Mouse (Mus musculus) liver, embryonic 16.5 days (tissue): ENCODE measurements around the gene Fastkd2. TPM values are rescaled to one million over a fixed set of nuclear protein-coding genes. Genes with fewer than 3 reads are reported as not detected.

Experiments used
- ATAC-seq: fragments of 200-750 bp; cut with Nextera tagmentation; 2 replicates; pipeline ENCODE4 v1.8.0; 2017; ENCODE audit warnings: low read depth, mild to moderate bottlenecking, moderate number of reproducible peaks, moderate library complexity
- H3K27ac ChIP-seq: fragments of 300-500 bp; sonication (generic); 2 replicates; pipeline ENCODE4 v1.5.1; 2014; ENCODE audit warnings: mild to moderate bottlenecking, low read length
- H3K27me3 ChIP-seq: fragments of 300-500 bp; sonication (generic); 2 replicates; pipeline ENCODE4 v1.6.1; 2014; ENCODE audit warnings: low read depth, low read length, mixed read lengths; ENCODE audit not compliant: control insufficient read depth, insufficient read depth
- H3K36me3 ChIP-seq: fragments of 300-500 bp; sonication (generic); 2 replicates; pipeline ENCODE4 v1.6.1; 2014; ENCODE audit warnings: mild to moderate bottlenecking; ENCODE audit not compliant: control insufficient read depth, insufficient read depth
- H3K4me1 ChIP-seq: fragments of 300-500 bp; sonication (generic); 2 replicates; pipeline ENCODE4 v1.6.1; 2014; ENCODE audit warnings: low read depth, low read length, mixed read lengths; ENCODE audit not compliant: control insufficient read depth
- H3K4me2 ChIP-seq: fragments of 300-500 bp; sonication (generic); 2 replicates; pipeline ENCODE4 v1.6.1; 2014; ENCODE audit warnings: low read depth, low read length, mixed read lengths
- H3K4me3 ChIP-seq: fragments of 300-500 bp; sonication (generic); 2 replicates; pipeline ENCODE4 v1.5.1; 2014; ENCODE audit warnings: low read depth, mild to moderate bottlenecking, low read length
- H3K9ac ChIP-seq: fragments of 300-500 bp; sonication (generic); 2 replicates; pipeline ENCODE4 v1.6.1; 2014; ENCODE audit warnings: low read depth, low read length
- H3K9me3 ChIP-seq: fragments of 300-500 bp; sonication (generic); replicated peaks from 2 replicates; pipeline ENCODE4 v1.6.1; 2016; ENCODE audit warnings: low read length; ENCODE audit not compliant: control insufficient read depth
- WGBS: fragments of 180-500 bp; shearing (Covaris S2); extraction: QIAGEN DNeasy Blood & Tissue Kit; methylation state at CpG from one replicate; pipeline ENCODE4 v1.1.7; 2014; ENCODE audit not compliant: insufficient replicate concordance; 5-methylcytosine and 5-hydroxymethylcytosine counted together
- polyA plus RNA-seq: library from polyadenylated mRNA; unstranded; fragments of >200 nt; fragmentation: Nextera tagmentation; extraction: Ambion mirVana; gene quantifications from 2 replicates; pipeline ENCODE4 v1.2.1, GENCODE M21; 2015

Gene Fastkd2
- polyA plus RNA-seq, 1 experiment from 2014 or later: 23.7 TPM

DNA sequence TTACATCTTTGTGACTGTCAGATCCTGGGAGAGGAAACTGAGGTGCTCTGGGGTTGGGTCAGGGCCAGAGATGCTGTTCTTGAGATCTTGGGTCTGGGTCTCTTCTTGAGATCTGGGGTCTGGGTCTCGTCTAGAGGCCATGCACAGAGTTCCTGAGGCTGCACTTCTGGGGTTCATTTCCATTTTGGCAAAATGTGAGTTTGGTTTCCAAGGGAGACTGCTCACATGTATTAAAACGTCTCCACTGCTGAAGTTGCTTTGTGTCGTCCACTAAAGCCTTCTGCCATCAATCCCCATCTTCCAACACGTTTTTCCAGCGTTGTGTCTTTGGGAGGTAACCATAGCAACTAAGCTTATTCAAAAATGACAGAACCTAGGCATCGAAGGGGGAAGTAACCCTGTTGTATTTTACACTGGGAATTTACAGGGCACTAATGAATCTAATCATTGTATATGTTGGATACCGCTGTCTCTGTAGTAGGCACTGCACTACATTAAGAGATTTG, 33.5 kb downstream of the Fastkd2 start:
- Histone ChIP-seq H3K27ac (no peak overlapping the region), H3K9me3 (no peaks in the 10 kb centered on the region), H3K36me3 (no peaks in the 10 kb centered on the region), H3K4me3 (no peak overlapping the region), H3K27me3 (no peaks in the 10 kb centered on the region), H3K9ac (no peak overlapping the region), H3K4me2 (no peak overlapping the region), H3K4me1 (no peaks in the 10 kb centered on the region)
- ATAC-seq: no peak
- WGBS: 42% methylated on average over 7 of the region's 7 CpGs

DNA sequence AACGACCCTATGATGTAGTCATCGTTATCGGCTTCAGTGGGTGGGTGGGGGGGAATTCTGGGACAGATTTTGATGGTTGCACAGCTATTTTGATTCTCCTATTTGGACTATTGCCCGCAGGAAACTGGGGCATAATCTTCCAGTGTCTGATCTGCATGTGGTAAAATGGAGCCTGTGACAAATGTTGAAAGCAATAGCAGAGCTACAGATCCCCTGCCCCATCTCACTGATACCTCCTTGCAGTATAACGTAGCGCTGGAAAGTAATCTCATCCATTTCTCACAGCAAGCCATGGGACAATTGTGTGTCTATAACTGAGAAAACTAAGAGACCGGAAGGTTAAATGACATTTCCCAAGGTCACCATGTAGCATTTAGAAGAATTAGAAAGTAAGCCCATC, 34.0 kb downstream of the Fastkd2 start:
- ATAC-seq: no peak
- no peaks in the 10 kb centered on the region for H3K4me1 ChIP-seq

DNA sequence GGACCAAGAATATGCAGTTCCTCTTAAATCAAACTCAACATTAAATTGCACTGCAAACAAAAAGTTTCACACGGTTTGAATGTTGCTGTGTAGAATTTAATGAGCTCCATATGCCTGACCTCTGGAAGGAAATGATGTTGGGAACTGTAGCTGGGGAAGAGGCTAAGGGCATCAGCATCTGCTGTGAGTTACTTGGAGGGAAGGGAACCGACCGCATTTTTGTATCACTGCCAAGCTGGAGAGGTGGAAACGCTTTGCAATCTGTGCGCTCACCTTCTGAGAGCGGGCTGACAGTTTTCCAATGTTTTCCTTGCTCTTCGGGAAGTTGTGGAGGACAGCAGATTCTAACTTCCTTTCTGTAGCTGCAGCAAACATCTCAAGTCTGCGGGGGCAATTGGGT, 37.7 kb downstream of the Fastkd2 start:
- Histone ChIP-seq H3K36me3 (no peaks in the 10 kb centered on the region), H3K4me3 (no peak overlapping the region), H3K9ac (no peak overlapping the region), H3K9me3 (no peaks in the 10 kb centered on the region), H3K4me2 (no peak overlapping the region), H3K27ac (no peak overlapping the region), H3K4me1 (no peaks in the 10 kb centered on the region), H3K27me3 (no peaks in the 10 kb centered on the region)
- no peak for ATAC-seq
- 71% methylated on average over 8 of the region's 8 CpGs for WGBS

More for the DNA sequence above, 34.0 kb downstream of the Fastkd2 start:
- Histone ChIP-seq H3K9me3 (no peaks in the 10 kb centered on the region), H3K27me3 (no peaks in the 10 kb centered on the region), H3K9ac (no peak overlapping the region), H3K4me3 (no peak overlapping the region), H3K36me3 (no peaks in the 10 kb centered on the region), H3K4me2 (no peak overlapping the region), H3K27ac (no peak overlapping the region)
- WGBS: 67% methylated on average over 7 of the region's 7 CpGs

DNA sequence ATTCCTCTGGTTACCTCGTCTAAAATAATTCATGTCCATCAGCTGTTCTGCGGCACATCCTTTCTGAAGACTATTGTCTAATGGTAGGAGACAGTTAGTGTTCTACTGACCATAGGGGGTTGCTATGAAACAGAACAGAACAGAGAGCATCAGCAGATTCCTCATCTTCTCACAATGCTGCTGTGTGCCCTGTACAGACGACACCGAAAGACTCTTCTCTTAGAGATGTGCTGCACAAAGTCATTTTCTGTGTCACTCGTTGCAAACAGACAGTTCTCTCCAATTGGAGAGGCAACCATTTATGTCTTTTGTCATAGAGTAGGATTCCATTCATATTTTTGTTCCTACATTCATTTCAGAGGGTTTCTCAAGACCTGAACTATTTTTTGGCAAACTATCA, 38.8 kb downstream of the Fastkd2 start, which contains the start of gene 4933402D24Rik:
4933402D24Rik (minus strand) TSS at position 101 of the 400 bp plus-strand sequence.
- Histone ChIP-seq H3K4me2 (no peak within 1 kb of the TSS), H3K9me3 (no peaks in the 10 kb centered on the region), H3K36me3 (no peaks in the 10 kb centered on the region), H3K4me3 (no peak within 1 kb of the TSS), H3K9ac (no peak within 1 kb of the TSS), H3K27me3 (no peaks in the 10 kb centered on the region), H3K4me1 (no peaks in the 10 kb centered on the region), H3K27ac (no peak within 1 kb of the TSS)
- 59% methylated on average over 5 of the region's 5 CpGs for WGBS
- no peak for ATAC-seq

DNA sequence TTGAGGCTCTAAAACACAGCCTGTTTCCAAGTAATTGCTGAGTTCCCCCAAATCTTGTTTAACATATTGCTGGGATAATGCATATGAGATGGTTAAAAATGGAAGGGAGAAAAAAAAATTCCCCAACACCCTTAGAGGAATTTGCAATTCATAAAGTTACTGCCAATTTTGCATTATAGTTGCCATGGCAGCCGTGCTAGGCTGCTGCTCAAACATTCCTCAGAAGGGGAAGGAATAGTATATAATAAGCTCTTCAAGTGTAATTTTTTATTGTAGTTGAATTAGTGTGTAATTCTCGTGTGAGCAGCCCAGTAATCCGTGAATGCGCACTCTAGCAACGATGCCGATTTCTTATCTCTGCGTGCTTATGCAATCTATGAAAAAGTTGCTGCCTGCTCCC, 39.9 kb downstream of the Fastkd2 start:
- 74% methylated on average over 7 of the region's 7 CpGs for WGBS
- H3K9ac ChIP-seq: no peak overlapping the region
- H3K4me2 ChIP-seq: no peak overlapping the region
- no peaks in the 10 kb centered on the region for H3K9me3 ChIP-seq
- H3K27ac ChIP-seq: no peak overlapping the region
- ATAC-seq: no peak
- H3K4me3 ChIP-seq: no peak overlapping the region
- H3K27me3 ChIP-seq: no peaks in the 10 kb centered on the region
- H3K4me1 ChIP-seq: no peaks in the 10 kb centered on the region
- no peaks in the 10 kb centered on the region for H3K36me3 ChIP-seq

DNA sequence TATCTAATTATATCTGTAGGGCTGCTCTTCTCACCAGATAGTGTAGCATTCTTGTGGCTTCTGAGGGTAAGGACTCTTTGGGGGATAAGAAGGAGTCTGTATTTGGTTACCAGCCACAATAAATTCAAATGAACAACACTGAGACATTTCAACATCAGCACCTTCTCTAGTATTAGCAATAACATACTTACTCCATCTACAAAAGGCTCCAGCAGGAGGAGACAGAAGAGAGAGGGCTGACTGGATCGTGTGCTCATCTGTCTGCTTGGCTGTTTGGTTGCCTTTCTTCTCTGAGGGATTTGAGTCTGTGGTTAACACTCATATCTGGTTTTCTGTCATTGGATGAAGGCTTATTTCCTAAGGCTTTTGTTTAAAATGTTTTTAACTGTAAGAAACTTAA, 46.0 kb downstream of the Fastkd2 start:
- H3K9me3 ChIP-seq: no peaks in the 10 kb centered on the region
- H3K4me3 ChIP-seq: no peak overlapping the region
- no peak overlapping the region for H3K9ac ChIP-seq
- no peak overlapping the region for H3K4me2 ChIP-seq
- no peak for ATAC-seq
- no peak overlapping the region for H3K27ac ChIP-seq
- H3K4me1 ChIP-seq: no peaks in the 10 kb centered on the region
- 27% methylated on average over 1 of the region's 1 CpGs for WGBS
- H3K27me3 ChIP-seq: no peaks in the 10 kb centered on the region
- no peaks in the 10 kb centered on the region for H3K36me3 ChIP-seq

DNA sequence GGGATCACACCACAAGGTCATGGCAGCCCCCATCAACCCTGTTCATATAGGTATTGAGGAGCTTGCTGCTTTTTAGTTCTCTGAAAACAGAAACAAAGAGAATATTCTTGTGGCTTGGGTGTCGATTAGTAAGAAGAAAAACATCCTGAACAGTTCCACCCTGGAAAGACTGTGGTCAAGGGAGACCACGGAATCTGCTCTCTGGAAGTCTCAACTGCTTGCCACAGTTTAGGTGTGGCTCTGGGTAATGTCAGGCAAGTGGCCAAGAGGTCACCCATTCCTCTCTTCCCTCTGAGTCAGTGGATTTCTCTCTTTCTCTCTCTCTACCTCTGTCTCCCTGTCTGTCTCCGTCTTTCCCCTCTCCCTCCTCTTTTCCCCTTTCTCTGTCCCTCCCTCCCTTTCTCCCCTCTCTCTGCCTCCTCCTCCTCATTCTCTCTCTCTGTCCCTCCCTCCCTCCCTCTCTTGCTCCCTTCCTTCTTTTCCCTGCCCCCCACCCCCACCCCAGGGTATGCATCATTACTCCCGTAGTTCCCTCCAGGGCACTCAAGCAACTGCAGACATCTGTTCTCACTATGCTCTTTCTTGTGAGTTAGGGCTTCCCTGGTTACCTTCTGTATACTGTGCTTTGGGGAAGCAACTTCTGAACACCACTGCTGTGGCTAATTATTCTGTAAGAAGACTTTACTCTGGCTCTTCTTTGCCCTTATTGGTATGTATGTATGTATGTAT, 46.7 kb downstream of the Fastkd2 start:
- no peaks in the 10 kb centered on the region for H3K36me3 ChIP-seq
- no peak overlapping the region for H3K4me2 ChIP-seq
- H3K4me1 ChIP-seq: no peaks in the 10 kb centered on the region
- ATAC-seq: no peak
- H3K27ac ChIP-seq: no peak overlapping the region
- no peaks in the 10 kb centered on the region for H3K27me3 ChIP-seq
- H3K9me3 ChIP-seq: no peaks in the 10 kb centered on the region
- WGBS: 38% methylated on average over 4 of the region's 4 CpGs
- no peak overlapping the region for H3K9ac ChIP-seq
- H3K4me3 ChIP-seq: no peak overlapping the region

DNA sequence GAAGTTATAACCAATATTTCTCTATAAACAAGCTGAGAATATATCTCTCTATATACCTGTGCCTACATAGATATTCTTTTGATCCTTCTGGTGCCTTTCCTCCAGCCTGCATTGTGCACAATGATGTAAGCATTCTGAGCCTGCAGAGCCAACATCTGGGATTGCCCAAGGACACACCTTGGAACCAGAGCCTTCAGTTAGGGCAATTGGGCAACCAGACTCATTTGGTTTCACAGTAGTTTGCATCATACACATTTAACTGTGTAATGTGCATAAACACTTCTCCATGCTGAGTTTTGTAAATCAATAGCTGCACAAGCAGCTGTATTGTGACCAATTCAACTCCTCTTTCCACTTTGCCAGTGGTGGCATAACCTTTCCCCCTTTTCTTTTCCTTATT, 63.9 kb downstream of the Fastkd2 start:
- no peak overlapping the region for H3K4me3 ChIP-seq
- no peak overlapping the region for H3K9ac ChIP-seq

More for the DNA sequence above, 63.9 kb downstream of the Fastkd2 start:
- Histone ChIP-seq H3K9me3 (no peaks in the 10 kb centered on the region), H3K36me3 (no peaks in the 10 kb centered on the region), H3K27me3 (no peaks in the 10 kb centered on the region), H3K27ac (no peak overlapping the region), H3K4me1 (no peaks in the 10 kb centered on the region), H3K4me2 (no peak overlapping the region)
- no peak for ATAC-seq
